Mouse (Mus musculus) v-Abl transformed pro-B cells (cell line): Measurements from ENCODE around the gene Fthl17d.
"Not testable (repeated sequence)": the region's sequence is repeated elsewhere in the genome, so short reads cannot be mapped to it uniquely, and the experiment has no call there.

Experiments
- in situ Hi-C, 2 experiments: fragments of 400-800 bp; cut with MboI; formaldehyde crosslinking; loops; one replicate each; pipeline ENCODE4 v1.15.1; 2025; ENCODE audit not compliant: unreplicated experiment in 2 of 2

Gene Fthl17d

DNA sequence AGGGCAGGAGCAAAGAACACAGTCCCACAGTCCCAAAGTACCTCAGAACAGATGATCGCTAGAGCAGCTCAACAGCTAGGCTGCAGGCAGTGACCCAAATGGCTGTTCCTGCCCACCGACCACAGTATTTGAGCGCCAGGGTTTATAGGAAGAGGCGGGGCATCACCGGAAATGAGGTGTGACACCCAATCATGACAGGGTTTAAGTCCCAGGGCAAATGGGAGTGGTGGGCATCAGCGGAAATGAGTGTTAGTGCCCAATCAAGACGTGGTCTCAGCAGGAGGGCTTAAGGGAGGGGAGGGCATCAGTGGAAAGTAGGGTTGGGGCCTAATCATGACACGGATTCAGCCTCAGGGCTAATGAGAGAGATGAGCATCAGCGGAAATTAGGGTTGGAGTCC, at the start of gene Fthl17d:
TSS of gene Fthl17d (minus strand) at position 101 of the 400 bp plus-strand sequence.
- in situ Hi-C loops = not testable (repeated sequence)

GRCm38 (mm10) chrX:9033193-9033592, 46.6 kb upstream of the Fthl17d start, which contains the start of gene Fthl17e:
Gene Fthl17e (plus strand): TSS chrX:9033493.
- in situ Hi-C loops = not testable (repeated sequence)

- in situ Hi-C loops = no loop called here
Observed at GRCm38 (mm10) chrX:9019481-9019880, 32.9 kb upstream of the Fthl17d start.

DNA sequence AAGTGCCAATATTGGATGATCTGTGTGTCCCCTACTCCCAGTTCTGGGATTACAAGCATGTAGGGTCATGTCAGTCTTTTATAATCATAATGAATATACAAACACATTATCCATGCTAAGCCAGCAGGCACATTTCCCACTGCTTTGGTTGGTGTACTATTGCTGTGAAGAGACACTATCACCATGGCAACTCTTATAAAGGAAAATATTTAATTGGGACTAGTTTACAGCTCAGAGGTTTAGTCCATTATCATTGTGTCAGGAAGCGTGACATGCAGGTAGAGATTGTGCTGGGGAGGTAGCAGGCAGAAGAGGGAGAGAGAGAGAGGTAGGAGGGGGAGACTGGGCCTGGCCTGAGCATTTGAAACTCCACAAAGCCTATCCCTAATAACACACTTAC, 29.5 kb upstream of the Fthl17d start:
- in situ Hi-C loops = no loop called here

- in situ Hi-C loops = not testable (repeated sequence)
Observed at GRCm38 (mm10) chrX:8976459-8976858, 10.1 kb downstream of the Fthl17d start, which contains the start of gene Fthl17c. Gene Fthl17c (minus strand): TSS chrX:8976559.

- in situ Hi-C loops = not testable (repeated sequence)
Observed at GRCm38 (mm10) chrX:8964618-8965017, 21.9 kb downstream of the Fthl17d start.

GRCm38 (mm10) chrX:8962875-8963274, 23.7 kb downstream of the Fthl17d start, which contains the start of gene Fthl17b:
Gene Fthl17b (minus strand): TSS chrX:8962975.
- in situ Hi-C loops = not testable (repeated sequence)

DNA sequence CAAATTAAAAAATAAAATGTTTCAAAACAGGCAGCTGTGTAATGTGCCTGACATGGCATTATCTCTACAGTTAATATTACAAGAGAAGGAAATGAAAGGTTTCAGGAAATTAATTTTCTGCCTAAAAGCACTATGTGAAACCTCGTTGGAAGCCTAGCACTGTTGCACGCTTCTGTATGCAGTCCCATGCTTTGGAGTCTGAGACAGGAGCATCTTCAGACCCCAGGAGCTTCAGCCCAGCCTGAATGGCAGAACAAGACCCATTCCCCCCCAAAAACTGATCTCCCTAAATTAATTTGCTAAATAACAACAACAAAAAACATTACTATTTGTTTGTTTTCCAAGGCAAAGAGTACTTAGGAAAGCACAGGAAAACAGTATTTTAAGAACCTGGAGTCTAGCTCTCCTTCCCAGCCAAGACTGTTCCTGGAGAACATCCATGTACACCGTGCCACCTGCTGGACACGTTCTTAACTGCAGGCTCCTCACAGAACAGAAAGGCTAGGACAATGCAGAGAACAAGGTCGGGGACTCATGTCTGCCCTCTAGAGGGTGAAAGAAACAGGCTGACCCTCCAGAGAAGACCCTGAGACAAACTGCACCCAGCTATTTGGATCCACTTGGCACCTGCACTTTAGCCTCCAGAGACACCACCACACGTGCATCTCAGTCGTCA, 38.3 kb downstream of the Fthl17d start:
- in situ Hi-C loops = not testable (repeated sequence)

DNA sequence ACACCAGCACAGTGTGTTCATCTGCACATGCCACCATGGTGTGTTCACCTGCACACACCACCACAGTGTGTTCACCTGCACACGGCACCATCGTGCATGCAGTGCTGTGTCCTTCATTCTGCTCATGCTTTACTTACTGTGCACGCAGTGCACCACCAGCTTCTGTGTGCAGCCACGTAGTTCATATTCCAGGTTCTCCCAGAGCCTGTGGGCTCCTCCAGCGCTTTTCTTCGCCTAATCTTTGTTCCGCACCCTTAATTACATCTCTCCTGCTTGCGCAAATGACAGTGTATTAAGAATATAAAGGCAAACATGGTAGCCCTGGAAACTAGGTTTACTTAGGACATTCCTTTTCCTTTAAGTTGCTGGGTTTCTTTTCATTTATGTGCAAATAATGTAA, 42.5 kb downstream of the Fthl17d start:
- in situ Hi-C loops = no loop called here
